Comparison of ENCODE assay signal across 8 mouse cellular contexts in genomic region chr9:107633661-107634405, GRCm38 (mm10). TPM values are rescaled to one million over a fixed set of nuclear protein-coding genes. Genes with fewer than 3 reads are reported as not detected.
DNase-seq lines count a peak whose midpoint lies in the region; ATAC-seq and TF ChIP-seq lines count a peak whose summit lies in the region.

No protein-coding gene starts in this region.

- H3K27me3 ChIP-seq in forebrain, postnatal 0 days (ENCODE audit: insufficient read depth, low read length), result no peaks in the 10 kb centered on the region
- H3K27me3 ChIP-seq in kidney, adult 2 months (replicated peaks; ENCODE audit: control insufficient read depth, insufficient read depth, low read length), result no peaks in the 10 kb centered on the region

- no peak for DNase-seq in left cerebral cortex, adult 2 months (ENCODE audit: extremely low spot score in 1 of 2, low spot score in 2 of 2)
- no peak for DNase-seq in left cerebral cortex, adult 9 months (ENCODE audit: low spot score in 2 of 2)
- peak; percentile 61 for DNase-seq in brain, embryonic 14.5 days (ENCODE audit: low read depth)
- DNase-seq in forebrain, postnatal 0 days, result peak; percentile 66
- peak; percentile 40 for DNase-seq in kidney, adult 2 months
- peak; percentile 40 for DNase-seq in lung, postnatal 36 days
- DNase-seq in testis, postnatal 10 days (ENCODE audit: low spot score), result peak; percentile 72
- DNase-seq in retina, embryonic 14.5 days (ENCODE audit: low spot score), result no peak

- no peaks in the 10 kb centered on the region for H3K9me3 ChIP-seq in forebrain, postnatal 0 days (ENCODE audit: low read length)

- intact Hi-C loops in left cerebral cortex, adult 2 months (cut with DNase I), result loop anchor here (1.0 kb wide), 1 partner anchor 22 kb away; no protein-coding TSS in a partner anchor

- peak; percentile 4; the same call in 1 of the 2 replicates for ATAC-seq in forebrain, postnatal 0 days

- H3K4me1 ChIP-seq in forebrain, postnatal 0 days (ENCODE audit: insufficient read depth), result peaks cover 50% of the 10 kb centered on the region
- 0 out of 2 replicates have a peak, but pooled peaks cover 3% of the 10 kb centered on the region for H3K4me1 ChIP-seq in kidney, adult 2 months (ENCODE audit: control insufficient read depth, insufficient read depth, low read length)

- no peaks in the 10 kb centered on the region for H3K36me3 ChIP-seq in forebrain, postnatal 0 days (ENCODE audit: insufficient read depth)
- no peaks in the 10 kb centered on the region for H3K36me3 ChIP-seq in kidney, adult 2 months (ENCODE audit: control insufficient read depth, insufficient read depth, low read length)

- WGBS in forebrain, postnatal 0 days, result 1% methylated on average over 15 of the region's 15 CpGs
- WGBS in kidney, adult 2 months, result 2% methylated on average over 15 of the region's 15 CpGs

- no peak for TF ChIP-seq POLR2A in brain, embryonic 14.5 days (IDR thresholded peaks at IDR 0.05; ENCODE audit: borderline replicate concordance, extremely low read depth, insufficient read depth, insufficient read length, poor library complexity, severe bottlenecking)
- TF ChIP-seq POLR2A in kidney, adult 2 months (IDR thresholded peaks at IDR 0.05; ENCODE audit: low read depth, low read length), result no peak

- H3K4me2 ChIP-seq in forebrain, postnatal 0 days (ENCODE audit: low read depth), result peak overlapping the region; percentile 98

- H3K9ac ChIP-seq in forebrain, postnatal 0 days, result peak overlapping the region; percentile 61

- TF ChIP-seq CTCF in left cerebral cortex, adult 2 months (IDR thresholded peaks at IDR 0.05), result no peak
- TF ChIP-seq CTCF in brain, embryonic 14.5 days (IDR thresholded peaks at IDR 0.05; ENCODE audit: borderline replicate concordance, extremely low read depth, insufficient read depth, insufficient read length), result no peak
- TF ChIP-seq CTCF in forebrain, postnatal 0 days (IDR thresholded peaks at IDR 0.05; ENCODE audit: low read depth), result no peak
- TF ChIP-seq CTCF in kidney, adult 2 months (conservative IDR thresholded peaks at IDR 0.05; ENCODE audit: insufficient read depth, insufficient read length, low read depth, low read length), result no peak

- H3K27ac ChIP-seq in left cerebral cortex, adult 2 months, result peak overlapping the region; percentile 87
- peak overlapping the region; percentile 90 for H3K27ac ChIP-seq in forebrain, postnatal 0 days (ENCODE audit: low read depth, low read length)
- peak overlapping the region; percentile 83 for H3K27ac ChIP-seq in kidney, adult 2 months (ENCODE audit: insufficient read depth, low read depth, low read length)

- H3K4me3 ChIP-seq in left cerebral cortex, adult 2 months, result peak overlapping the region; percentile 84
- H3K4me3 ChIP-seq in forebrain, postnatal 0 days (ENCODE audit: low read depth, low read length), result peak overlapping the region; percentile 85
- H3K4me3 ChIP-seq in kidney, adult 2 months (ENCODE audit: insufficient read depth, low read depth, low read length), result peak overlapping the region; percentile 71

RNA-seq across cellular contexts. Expression of gene Gnai2, which starts 1.3 kb away (rescaled TPM):
- total RNA-seq in left cerebral cortex, adult 2 months (2021), result 100 to 1,000 TPM; 201 to 213 TPM
- 488 and 561 TPM in 2 replicates for polyA plus RNA-seq in brain, embryonic 14.5 days (2012; rRNA removed)
- 200 and 223 TPM in 2 replicates for total RNA-seq in forebrain, postnatal 0 days (2014; rRNA removed)
- 267 and 287 TPM in 2 replicates for polyA plus RNA-seq in forebrain, postnatal 0 days (2015; fragmentation: Nextera tagmentation; extraction: Ambion mirVana)
- 356 and 366 TPM in 2 replicates for polyA plus RNA-seq in kidney, adult 2 months (2012; rRNA removed)

RNA-seq across cellular contexts. Expression of gene Sema3b, which starts 24.8 kb away (rescaled TPM):
- 1 to 10 TPM; 3.3 to 4.1 TPM for total RNA-seq in left cerebral cortex, adult 2 months (2021)
- polyA plus RNA-seq in brain, embryonic 14.5 days (2012; rRNA removed), result 3.9 and 6.7 TPM in 2 replicates
- total RNA-seq in forebrain, postnatal 0 days (2014; rRNA removed), result 6.5 and 6.6 TPM in 2 replicates
- 3.9 and 4.4 TPM in 2 replicates for polyA plus RNA-seq in forebrain, postnatal 0 days (2015; fragmentation: Nextera tagmentation; extraction: Ambion mirVana)
- 63.3 and 78.8 TPM in 2 replicates for polyA plus RNA-seq in kidney, adult 2 months (2012; rRNA removed)

RNA-seq across cellular contexts. Expression of gene Slc38a3, which starts 35.5 kb away (rescaled TPM):
- 10 to 100 TPM; 74.7 to 76.2 TPM for total RNA-seq in left cerebral cortex, adult 2 months (2021)
- 79.7 and 82.3 TPM in 2 replicates for polyA plus RNA-seq in brain, embryonic 14.5 days (2012; rRNA removed)
- total RNA-seq in forebrain, postnatal 0 days (2014; rRNA removed), result 43.5 and 60.9 TPM in 2 replicates
- polyA plus RNA-seq in forebrain, postnatal 0 days (2015; fragmentation: Nextera tagmentation; extraction: Ambion mirVana), result 38.7 and 39.8 TPM in 2 replicates
- polyA plus RNA-seq in kidney, adult 2 months (2012; rRNA removed), result 77.9 and 139 TPM in 2 replicates

RNA-seq across cellular contexts. Expression of gene Gnat1, which starts 45.7 kb away (rescaled TPM):
- under 1 TPM in 1 of 2 experiments, not detected in 1; 0.18 TPM for total RNA-seq in left cerebral cortex, adult 2 months (2021)
- polyA plus RNA-seq in brain, embryonic 14.5 days (2012; rRNA removed), result 0.39 and 0.48 TPM in 2 replicates
- total RNA-seq in forebrain, postnatal 0 days (2014; rRNA removed), result 0.24 TPM in 1 of 2 replicates, not detected in the other
- 0.73 and 1.8 TPM in 2 replicates for polyA plus RNA-seq in forebrain, postnatal 0 days (2015; fragmentation: Nextera tagmentation; extraction: Ambion mirVana)
- 0.09 and 0.22 TPM in 2 replicates for polyA plus RNA-seq in kidney, adult 2 months (2012; rRNA removed)

RNA-seq across cellular contexts. Expression of gene Ifrd2, which starts 46.4 kb away (rescaled TPM):
- 10 to 100 TPM; 10.5 to 10.9 TPM for total RNA-seq in left cerebral cortex, adult 2 months (2021)
- polyA plus RNA-seq in brain, embryonic 14.5 days (2012; rRNA removed), result 21.4 and 29.6 TPM in 2 replicates
- 11.7 and 13.8 TPM in 2 replicates for total RNA-seq in forebrain, postnatal 0 days (2014; rRNA removed)
- 6.2 and 7.4 TPM in 2 replicates for polyA plus RNA-seq in forebrain, postnatal 0 days (2015; fragmentation: Nextera tagmentation; extraction: Ambion mirVana)
- 50.5 and 57.8 TPM in 2 replicates for polyA plus RNA-seq in kidney, adult 2 months (2012; rRNA removed)

Comparison
In these comparisons a context has a peak if more than half of its experiments do, and no peak if none do; other contexts are left out.
1. DNase-seq: peak in brain, embryonic 14.5 days (single experiment), forebrain, postnatal 0 days (single experiment), kidney, adult 2 months (single experiment), lung, postnatal 36 days (single experiment) and testis, postnatal 10 days (single experiment); none in left cerebral cortex, adult 2 months (0 of 2), left cerebral cortex, adult 9 months (0 of 2) and retina, embryonic 14.5 days (single experiment).
2. Peak in every context shown above with its lines, with median percentiles within 50 percentile points of each other: H3K27ac ChIP-seq and H3K4me3 ChIP-seq.